Mouse (Mus musculus): ENCODE results near the gene Slc44a5.

DNA sequence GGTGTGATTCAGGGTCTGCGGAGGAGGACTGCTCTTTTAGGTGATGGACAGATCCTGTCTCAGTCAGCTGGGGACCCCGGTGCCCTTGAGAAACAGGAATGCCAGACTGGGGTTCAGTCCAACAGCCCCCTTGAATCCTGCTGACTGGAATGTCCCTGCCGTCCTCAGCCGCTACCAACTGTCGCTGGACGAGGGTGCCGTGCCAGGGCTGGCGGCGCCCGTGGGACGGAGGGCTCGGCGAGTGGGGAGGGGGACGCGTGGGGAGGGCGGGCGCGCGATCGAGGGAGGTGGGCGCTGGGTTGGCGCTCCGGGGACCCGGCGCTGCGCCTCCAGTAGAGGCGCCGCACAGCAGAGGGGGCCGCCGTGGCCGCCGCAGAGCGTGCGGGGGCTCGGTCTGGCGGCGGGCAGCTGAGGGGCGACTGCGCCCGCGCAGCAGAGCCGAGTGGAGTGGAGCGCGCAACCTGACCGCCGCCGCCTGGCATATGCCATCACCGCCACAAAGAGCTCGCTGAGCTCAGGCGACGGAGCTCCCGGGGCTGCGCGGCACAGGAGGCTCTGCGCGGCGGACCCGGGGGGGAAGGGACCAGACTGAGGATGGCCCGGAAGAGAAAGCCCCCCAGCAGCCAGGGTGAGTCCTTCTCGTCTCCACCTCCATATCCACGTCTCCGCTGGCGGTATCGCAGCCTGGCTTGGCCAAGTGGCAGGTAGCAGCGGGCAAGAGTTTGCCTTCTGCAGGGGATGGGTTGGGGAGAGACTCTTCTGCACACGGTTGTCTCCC is at the start of gene Slc44a5:
- no peak for TF ChIP-seq POLR2A (IDR thresholded peaks at IDR 0.05; ENCODE audit: borderline replicate concordance, extremely low read depth, low read depth, low read length)
- TF ChIP-seq CTCF (IDR thresholded peaks at IDR 0.05; ENCODE audit: insufficient read depth, low read length) = no peak
